Mouse (Mus musculus) ES-Bruce4 (cell line): ENCODE measurements around the gene Nrip3. TPM values are rescaled to one million over a fixed set of nuclear protein-coding genes. Genes with fewer than 3 reads are reported as not detected.

Experiments
- H3K27ac ChIP-seq: 2 replicates; pipeline ENCODE4 v1.5.1; 2012; ENCODE audit warnings: low read length, inconsistent platforms; ENCODE audit not compliant: insufficient read depth
- H3K27me3 ChIP-seq: 2 replicates; pipeline ENCODE4 v1.6.1; 2012; ENCODE audit warnings: mild to moderate bottlenecking, low read length, inconsistent platforms; ENCODE audit not compliant: control insufficient read depth, poor library complexity, insufficient read depth, severe bottlenecking
- H3K36me3 ChIP-seq: 2 replicates; pipeline ENCODE4 v1.6.1; 2012; ENCODE audit warnings: inconsistent platforms, mild to moderate bottlenecking, low read length, moderate library complexity; ENCODE audit not compliant: control insufficient read depth, poor library complexity, insufficient read depth, severe bottlenecking
- H3K4me1 ChIP-seq: one replicate; pipeline ENCODE4 v1.8.1; 2011; ENCODE audit warnings: low read length; ENCODE audit not compliant: control insufficient read depth, insufficient read depth
- H3K4me3 ChIP-seq: 2 replicates; pipeline ENCODE4 v1.5.1; 2011; ENCODE audit warnings: low read depth, mild to moderate bottlenecking, low read length
- H3K9ac ChIP-seq: 2 replicates; pipeline ENCODE4 v1.6.1; 2012; ENCODE audit warnings: low read depth, mild to moderate bottlenecking, inconsistent platforms; ENCODE audit not compliant: poor library complexity, severe bottlenecking
- H3K9me3 ChIP-seq: replicated peaks from 2 replicates; pipeline ENCODE4 v1.6.1; 2012; ENCODE audit warnings: mild to moderate bottlenecking, low read length, inconsistent platforms; ENCODE audit not compliant: control insufficient read depth, poor library complexity, insufficient read depth, severe bottlenecking
- CTCF ChIP-seq: IDR thresholded peaks from one replicate; pipeline ENCODE4 v1.8.1; 2011; ENCODE audit warnings: low read depth, low read length
- EP300 ChIP-seq: IDR thresholded peaks from 2 replicates; pipeline ENCODE4 v1.6.1; 2011; ENCODE audit warnings: low read depth, low read length; ENCODE audit not compliant: insufficient read depth
- POLR2A ChIP-seq: IDR thresholded peaks from one replicate; pipeline ENCODE4 v1.8.1; 2011; ENCODE audit warnings: low read length; ENCODE audit not compliant: insufficient read depth
- polyA plus RNA-seq: library from polyadenylated mRNA; stranded (reverse); fragments of >200 nt; gene quantifications from 2 replicates; pipeline ENCODE4 v1.2.4, GENCODE M21; 2011; ENCODE audit warnings: low read depth; ENCODE audit not compliant: missing spikeins, insufficient read depth, insufficient read length

Nrip3 gene
- polyA plus RNA-seq, 1 experiment = 1.6 TPM

DNA sequence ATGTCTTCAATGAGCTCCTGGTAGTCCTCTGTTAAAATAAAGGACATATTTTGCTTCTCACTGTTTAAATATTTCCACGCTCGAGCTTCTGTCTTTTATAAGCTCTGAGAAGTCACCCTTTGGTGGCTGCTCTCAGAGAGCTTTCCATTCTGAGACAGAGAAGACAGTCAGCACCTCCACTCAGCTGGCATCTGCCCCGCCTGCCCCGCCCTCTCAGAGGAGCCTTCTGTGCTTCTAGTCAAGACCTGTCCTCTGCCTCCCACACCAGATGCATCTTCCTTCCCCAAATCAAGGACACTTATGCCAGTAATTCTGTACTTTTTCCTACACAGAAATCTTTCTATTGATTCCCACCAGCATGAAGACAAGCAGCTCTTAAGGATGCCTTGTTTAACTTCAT lies 18.8 kb upstream of the Nrip3 start:
- Histone ChIP-seq H3K27me3 (no peaks in the 10 kb centered on the region), H3K36me3 (no peaks in the 10 kb centered on the region), H3K9ac (no peak overlapping the region)

DNA sequence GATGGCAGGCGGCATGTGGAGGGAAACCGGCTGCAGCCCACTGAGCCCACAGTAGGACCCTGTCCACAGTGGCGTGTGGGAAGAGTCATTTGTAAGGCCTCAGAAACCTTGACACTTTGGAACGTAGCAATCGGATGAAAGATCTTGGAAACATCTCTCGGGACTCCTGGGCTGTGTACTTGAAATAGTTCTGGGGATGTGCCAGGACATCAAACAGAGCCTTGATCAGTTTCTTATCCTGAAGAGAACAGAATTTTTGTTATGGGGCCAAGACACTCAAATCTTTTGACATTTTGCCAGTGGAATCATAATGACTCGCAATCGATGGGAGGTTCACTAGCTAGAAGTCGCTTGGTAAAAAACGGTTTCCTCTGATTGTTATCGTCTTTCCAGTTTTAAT lies 17.3 kb upstream of the Nrip3 start:
- no peak for TF ChIP-seq CTCF
- TF ChIP-seq POLR2A = no peak
- TF ChIP-seq EP300 = no peak
- H3K36me3 ChIP-seq = no peaks in the 10 kb centered on the region
- no peaks in the 10 kb centered on the region for H3K9me3 ChIP-seq
- no peak overlapping the region for H3K9ac ChIP-seq
- H3K4me1 ChIP-seq = no peaks in the 10 kb centered on the region
- H3K4me3 ChIP-seq = no peak overlapping the region
- no peaks in the 10 kb centered on the region for H3K27me3 ChIP-seq
- H3K27ac ChIP-seq = no peak overlapping the region

More for the DNA sequence above, 18.8 kb upstream of the Nrip3 start:
- H3K4me1 ChIP-seq = no peaks in the 10 kb centered on the region
- no peak overlapping the region for H3K4me3 ChIP-seq
- H3K27ac ChIP-seq = no peak overlapping the region
- H3K9me3 ChIP-seq = no peaks in the 10 kb centered on the region
- TF ChIP-seq POLR2A (no peak), CTCF (no peak), EP300 (no peak)

DNA sequence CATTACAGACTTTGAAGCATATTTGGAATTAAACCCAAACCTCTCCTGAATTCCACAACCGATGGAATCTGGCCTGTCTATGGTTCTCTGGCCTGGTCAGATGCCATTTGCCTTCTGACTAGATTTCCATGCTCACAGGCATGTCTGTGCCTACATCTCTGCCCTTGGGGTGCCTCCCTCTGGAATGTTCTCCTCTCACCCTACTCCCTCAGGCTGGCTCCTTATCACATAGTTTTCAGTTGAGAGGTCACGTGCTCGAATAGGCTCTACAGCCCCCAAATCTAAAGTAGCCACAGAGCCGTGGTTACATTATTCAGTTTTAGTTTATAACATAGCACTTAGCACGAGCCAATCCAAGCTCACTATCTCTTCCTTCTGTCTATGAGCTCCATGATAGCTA lies 13.7 kb upstream of the Nrip3 start:
- Histone ChIP-seq H3K4me3 (no peak overlapping the region), H3K9ac (no peak overlapping the region), H3K36me3 (no peaks in the 10 kb centered on the region), H3K27me3 (no peaks in the 10 kb centered on the region), H3K4me1 (no peaks in the 10 kb centered on the region), H3K9me3 (no peaks in the 10 kb centered on the region), H3K27ac (no peak overlapping the region)
- TF ChIP-seq EP300 = no peak
- TF ChIP-seq CTCF = no peak
- no peak for TF ChIP-seq POLR2A

DNA sequence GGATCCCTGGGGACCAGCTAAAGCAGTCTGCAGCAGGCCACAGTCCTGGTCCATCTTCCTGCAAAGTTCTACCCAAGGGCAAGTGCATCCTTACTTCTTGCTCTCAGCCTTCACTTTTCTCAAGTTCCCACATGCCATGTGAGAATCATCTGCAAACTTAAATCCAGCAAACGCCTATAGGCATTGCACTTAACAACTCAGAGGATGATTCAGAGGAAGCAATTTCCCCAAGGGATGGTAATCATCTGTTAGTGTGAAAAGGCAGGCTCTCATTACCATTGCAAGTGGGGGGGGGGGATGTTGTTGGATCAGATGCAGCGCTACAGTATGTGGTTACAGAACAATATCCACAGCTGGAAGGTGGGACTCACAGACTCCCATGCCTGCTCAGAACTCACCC lies 12.7 kb upstream of the Nrip3 start:
- Histone ChIP-seq H3K9me3 (no peaks in the 10 kb centered on the region), H3K27ac (no peak overlapping the region), H3K4me3 (no peak overlapping the region), H3K36me3 (no peaks in the 10 kb centered on the region), H3K9ac (no peak overlapping the region), H3K27me3 (no peaks in the 10 kb centered on the region), H3K4me1 (no peaks in the 10 kb centered on the region)
- TF ChIP-seq EP300 = no peak
- no peak for TF ChIP-seq POLR2A
- TF ChIP-seq CTCF = no peak

DNA sequence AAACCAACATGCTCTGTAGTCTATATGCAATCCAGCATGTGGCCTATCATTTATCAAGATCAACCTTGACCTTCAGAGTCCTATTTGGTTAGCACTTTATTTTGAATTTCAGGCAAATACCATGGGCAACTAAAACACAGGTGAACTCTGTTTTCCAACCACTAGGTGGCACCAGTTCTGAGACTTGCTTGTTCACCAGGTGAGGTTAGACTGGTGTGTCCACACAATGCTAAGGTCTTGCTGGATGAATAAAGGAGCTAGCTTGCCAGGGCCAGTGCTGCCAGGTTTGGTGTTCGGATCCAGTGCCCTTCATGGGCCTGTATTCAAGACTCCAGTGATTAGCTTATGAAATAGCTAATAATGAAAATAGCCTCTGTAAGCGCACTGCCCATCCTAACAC lies 10.9 kb upstream of the Nrip3 start:
- H3K36me3 ChIP-seq = no peaks in the 10 kb centered on the region
- H3K27me3 ChIP-seq = no peaks in the 10 kb centered on the region
- no peak overlapping the region for H3K27ac ChIP-seq
- no peaks in the 10 kb centered on the region for H3K4me1 ChIP-seq
- peak; percentile 25 for TF ChIP-seq CTCF
- no peak for TF ChIP-seq POLR2A
- no peak for TF ChIP-seq EP300
- H3K9ac ChIP-seq = no peak overlapping the region
- H3K9me3 ChIP-seq = no peaks in the 10 kb centered on the region
- no peak overlapping the region for H3K4me3 ChIP-seq

DNA sequence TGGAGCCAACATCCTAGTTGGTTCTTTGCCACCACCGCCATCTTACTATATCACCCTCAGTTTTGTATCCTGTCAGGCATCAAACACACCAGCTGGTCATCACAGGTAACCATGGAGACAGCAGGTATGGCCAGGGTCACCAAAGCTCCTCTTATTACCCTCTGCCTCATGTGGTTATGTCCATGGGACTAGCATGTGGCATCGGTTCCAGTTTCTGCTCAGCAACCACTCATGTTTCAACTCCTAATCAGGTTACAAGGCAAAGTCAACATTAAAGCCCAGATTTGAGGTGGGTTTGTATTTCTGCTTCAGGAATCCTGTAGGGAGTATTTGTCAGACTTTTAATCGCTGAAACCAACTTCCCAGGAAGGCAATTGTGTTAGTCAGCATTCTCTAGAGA lies 9.0 kb upstream of the Nrip3 start:
- H3K9ac ChIP-seq = no peak overlapping the region
- no peaks in the 10 kb centered on the region for H3K9me3 ChIP-seq
- no peaks in the 10 kb centered on the region for H3K27me3 ChIP-seq
- no peak overlapping the region for H3K4me3 ChIP-seq
- H3K36me3 ChIP-seq = no peaks in the 10 kb centered on the region
- TF ChIP-seq POLR2A (no peak), CTCF (no peak), EP300 (no peak)
- no peaks in the 10 kb centered on the region for H3K4me1 ChIP-seq
- no peak overlapping the region for H3K27ac ChIP-seq
